In the genomic region with DNA sequence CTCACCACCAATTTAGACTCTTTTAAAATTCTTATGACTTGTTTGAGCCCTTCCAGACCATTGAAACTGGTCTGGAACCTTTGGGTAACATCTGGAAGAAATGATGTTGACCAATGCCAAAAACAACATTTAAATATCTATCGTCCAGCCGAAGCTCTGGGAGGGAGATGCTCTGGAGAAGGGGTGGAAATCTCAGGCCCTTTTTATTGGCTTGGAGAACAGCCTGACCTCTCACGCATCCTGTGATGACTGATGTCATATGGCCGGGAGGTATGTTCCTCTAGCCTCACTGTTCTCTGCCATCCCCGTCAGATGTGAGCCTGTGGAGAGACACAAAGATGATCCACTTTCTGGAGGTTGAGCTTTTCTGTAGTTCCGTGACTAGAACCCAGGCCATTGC, we compare ENCODE assay signal across 18 mouse cellular contexts.
DNase-seq lines count a peak whose midpoint lies in the region.
"Had no signal": no experiment of that assay in that cellular context is flagged by ENCODE, and none has a peak within 500 bp of the region (broad histone marks: within the 10 kb centered on the region; RNA-seq: fewer than 3 reads in every experiment).

No protein-coding gene starts in this region.

- no peak overlapping the region for H3K27ac ChIP-seq in heart, embryonic 10.5 days
- H3K27ac ChIP-seq: hindbrain, embryonic 12.5 days; limb, embryonic 13.5 days; liver, embryonic 14.5 days; midbrain, embryonic 13.5 days had no signal

- peak; percentile 27 for DNase-seq in gastrocnemius, adult 18-20 months (ENCODE audit: low spot score)
- no peak for DNase-seq in gastrocnemius, adult 8-10 months (ENCODE audit: low spot score in 2 of 2)
- peak; percentile 39 for DNase-seq in heart, adult 8-10 months (ENCODE audit: low spot score)
- DNase-seq in heart, embryonic 10.5 days (ENCODE audit: low spot score) = no peak
- peak; percentile 15 for DNase-seq in urinary bladder, postnatal 14 days (ENCODE audit: low spot score)
- DNase-seq in urinary bladder, postnatal 25 days (ENCODE audit: low spot score) = no peak
- DNase-seq in left cerebral cortex, postnatal 14 days (ENCODE audit: low spot score in 2 of 2) = no peak
- no peak for DNase-seq in adrenal gland, postnatal 14 days
- DNase-seq: adrenal gland, postnatal 36 days; cerebellum, adult 11 months; cerebellum, postnatal 10 days; kidney, postnatal 36 days; lung, embryonic 14.5 days; thymus, adult 2 months had no signal

- H3K4me3 ChIP-seq in heart, embryonic 10.5 days = no peak overlapping the region
- H3K4me3 ChIP-seq: hindbrain, embryonic 12.5 days; limb, embryonic 13.5 days; midbrain, embryonic 13.5 days had no signal

- no peaks in the 10 kb centered on the region for H3K27me3 ChIP-seq in heart, embryonic 10.5 days (ENCODE audit: insufficient read depth, poor library complexity, severe bottlenecking)
- H3K27me3 ChIP-seq: hindbrain, embryonic 12.5 days; midbrain, embryonic 13.5 days had no signal

- no peaks in the 10 kb centered on the region for H3K9me3 ChIP-seq in heart, embryonic 10.5 days
- H3K9me3 ChIP-seq: hindbrain, embryonic 12.5 days; limb, embryonic 13.5 days; midbrain, embryonic 13.5 days had no signal

- 66% methylated on average over 6 of the region's 6 CpGs for WGBS in heart, embryonic 10.5 days

- H3K36me3 ChIP-seq in heart, embryonic 10.5 days = no peaks in the 10 kb centered on the region
- H3K36me3 ChIP-seq: hindbrain, embryonic 12.5 days; limb, embryonic 13.5 days; midbrain, embryonic 13.5 days had no signal

- H3K4me1 ChIP-seq in heart, embryonic 10.5 days = peaks cover 8% of the 10 kb centered on the region; the same call in 1 of the 2 replicates
- H3K4me1 ChIP-seq: hindbrain, embryonic 12.5 days; limb, embryonic 13.5 days; midbrain, embryonic 13.5 days had no signal

- intact Hi-C loops in left cerebral cortex, postnatal 14 days (cut with DNase I) = no loop called here

Comparison
In these comparisons a context has a peak if more than half of its experiments do, and no peak if none do; other contexts are left out.
1. DNase-seq: peak in gastrocnemius, adult 18-20 months (single experiment), heart, adult 8-10 months (single experiment) and urinary bladder, postnatal 14 days (single experiment); none in gastrocnemius, adult 8-10 months (0 of 2), heart, embryonic 10.5 days (single experiment), urinary bladder, postnatal 25 days (single experiment), left cerebral cortex, postnatal 14 days (0 of 2) and adrenal gland, postnatal 14 days (single experiment).